Mouse (Mus musculus): ENCODE measurements at regions not wholly inside any gene's neighbourhood (a gene's known extent, or its start where the extent isn't known, plus 50 kb on each side); places are given as distances from the start of the nearest gene placed in this dataset.

DNA sequence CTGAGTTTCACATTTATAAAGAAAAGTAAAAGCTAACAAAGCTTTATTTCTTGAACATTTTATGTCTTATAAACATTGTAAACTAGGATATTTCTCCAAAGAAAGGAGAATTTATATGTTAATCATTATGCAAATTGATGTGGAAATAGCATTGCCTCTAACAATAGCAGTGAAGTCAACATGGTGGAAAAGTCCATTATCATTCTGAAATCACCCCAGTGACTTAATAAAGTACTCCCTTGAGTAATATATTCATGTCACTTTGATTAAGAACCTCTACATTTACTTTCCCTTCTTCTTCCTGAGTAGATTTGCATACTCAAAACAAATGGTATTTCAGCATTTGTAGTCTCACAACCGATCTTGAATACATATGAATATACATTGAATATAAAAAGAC, 676.7 kb upstream of the Edil3 start:
- no peak for DNase-seq (ENCODE audit: low spot score in 2 of 2)

DNA sequence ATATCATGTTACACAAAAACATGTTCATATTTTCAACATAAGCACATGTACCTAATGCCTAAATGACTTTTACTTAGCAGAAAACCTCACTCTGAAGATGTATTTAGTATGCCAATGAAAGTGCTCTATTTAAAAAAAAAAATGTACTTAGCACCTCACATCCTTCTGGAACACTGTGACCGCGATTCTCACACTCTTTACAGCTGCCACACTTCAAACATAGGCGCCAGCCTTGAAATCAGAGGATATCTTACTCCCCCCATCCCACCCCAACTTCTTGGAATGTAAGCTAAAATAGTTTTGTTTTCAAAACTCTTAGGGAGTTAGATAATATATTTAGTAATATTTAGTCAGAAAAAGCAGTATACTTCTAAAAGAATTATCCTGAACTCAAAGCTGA, 634.7 kb upstream of the Edil3 start:
- DNase-seq (ENCODE audit: low spot score in 2 of 2): peak; percentile 5 to 45

DNA sequence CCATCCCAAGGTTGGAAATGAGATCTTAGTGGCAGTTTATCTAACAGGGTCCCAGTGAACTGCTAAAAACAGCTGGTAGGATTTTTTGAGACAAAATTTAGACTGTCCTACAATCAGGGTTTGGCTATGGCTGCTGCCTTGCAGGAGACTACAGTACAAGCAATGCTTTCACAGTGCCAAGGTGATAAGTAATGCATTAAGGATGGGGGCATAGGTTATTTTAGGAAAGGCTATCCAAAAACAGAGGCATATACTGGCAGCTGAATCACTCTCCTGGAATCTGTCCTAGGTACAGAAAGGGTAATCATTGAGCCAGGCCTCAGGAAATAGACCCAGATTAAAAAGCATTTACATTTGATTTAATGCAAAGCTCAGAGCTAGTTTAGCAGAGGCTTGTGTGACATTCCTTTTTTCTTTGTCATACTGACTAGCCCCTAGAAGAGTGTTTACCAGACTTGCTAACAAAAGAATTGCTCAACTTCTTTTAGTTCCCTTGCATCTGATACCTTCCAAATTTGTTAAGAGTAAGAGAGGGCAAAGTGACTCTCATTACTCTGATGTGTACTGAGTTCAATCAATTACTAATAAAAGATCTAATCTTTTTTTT, 619.5 kb upstream of the Edil3 start:
- DNase-seq (ENCODE audit: low spot score in 2 of 2): no peak

DNA sequence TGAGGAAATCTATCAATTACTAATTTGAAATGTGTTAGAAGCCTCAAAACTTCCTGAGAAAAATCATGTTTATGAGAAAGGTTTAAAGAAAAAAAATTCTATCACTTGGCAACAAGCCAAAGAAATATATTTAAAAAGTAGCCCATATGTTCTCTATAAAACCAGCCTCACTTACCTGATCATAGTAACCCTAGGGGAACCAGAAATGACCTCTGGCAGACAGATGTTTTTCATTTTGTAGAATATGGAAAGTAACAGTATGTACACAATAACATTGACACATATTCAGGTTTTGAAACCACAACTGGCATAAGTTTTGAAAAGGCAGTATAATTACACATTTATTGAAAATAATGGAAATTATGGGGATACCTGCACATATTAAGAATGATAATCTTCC, 580.8 kb upstream of the Edil3 start:
- no peak for DNase-seq (ENCODE audit: low spot score in 2 of 2)
